Mouse (Mus musculus) liver, embryonic 14.5 days (tissue): ENCODE data around the gene Gm21887.
"Not testable (repeated sequence)": the region's sequence is repeated elsewhere in the genome, so short reads cannot be mapped to it uniquely, and the experiment has no call there.

Experiments used
- CTCF ChIP-seq: IDR thresholded peaks from 2 replicates; pipeline ENCODE4 v1.5.1; 2016; ENCODE audit warnings: antibody characterized with exemption, low read depth, control low read depth
- EP300 ChIP-seq: IDR thresholded peaks from 2 replicates; pipeline ENCODE4 v1.6.1; 2016; ENCODE audit warnings: antibody characterized with exemption, low read depth

DNA sequence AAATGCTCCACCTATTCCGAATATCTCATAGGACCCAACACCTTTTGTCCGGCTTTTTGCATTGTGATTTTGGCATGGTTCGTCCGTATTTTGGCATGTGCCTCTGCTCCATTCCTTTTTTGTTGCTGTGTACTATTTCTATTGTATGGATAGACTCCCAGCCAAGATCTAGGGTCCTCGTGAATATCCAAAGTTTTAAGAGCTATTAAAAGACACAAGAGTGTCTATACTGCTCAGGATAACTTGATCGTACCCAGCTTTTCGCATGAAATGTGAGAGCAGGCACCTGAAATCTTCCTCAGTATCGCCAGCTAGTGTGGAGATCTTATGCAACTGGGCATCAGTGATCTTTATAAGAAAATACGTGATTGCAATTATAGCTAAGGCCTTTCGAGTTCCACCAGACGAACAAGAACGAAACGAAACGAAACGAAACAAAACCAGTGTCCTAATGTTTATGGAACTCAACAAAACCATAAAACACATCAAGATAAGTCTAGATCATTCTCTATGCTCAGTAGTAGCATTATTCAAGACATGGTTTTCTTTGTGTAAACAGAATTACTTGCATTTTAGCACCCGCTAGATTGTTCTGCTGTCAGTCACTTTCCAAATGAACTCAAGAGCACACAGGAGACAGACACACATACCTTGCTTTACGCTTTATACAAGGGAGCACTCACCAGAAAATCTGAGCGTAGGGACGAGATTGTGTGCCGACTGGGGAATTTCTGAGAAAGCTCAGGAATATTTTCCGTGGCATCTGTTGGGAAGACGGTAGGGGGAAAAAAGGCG, 26.7 kb upstream of the Gm21887 start:
- not testable (repeated sequence) for TF ChIP-seq CTCF, EP300
